Mouse (Mus musculus): Measurements from ENCODE around the gene Smr2.
"Not testable (repeated sequence)": the region's sequence is repeated elsewhere in the genome, so short reads cannot be mapped to it uniquely, and the experiment has no call there.

Smr2 gene

GRCm38 (mm10) chr5:88086256-88086655, at the start of gene Smr2:
Gene Smr2, plus strand, starts transcription at chr5:88086556.
- not testable (repeated sequence) for DNase-seq

GRCm38 (mm10) chr5:88111430-88111829, 25.1 kb downstream of the Smr2 start, which contains the start of gene Gm11116:
Gene Gm11116, minus strand, starts transcription at chr5:88111530.
- no peak for DNase-seq

- no peak for DNase-seq
These were observed 67.6 kb downstream of the Smr2 start, which contains the start of gene Gm11115 for GRCm38 (mm10) chr5:88153999-88154398. Gene Gm11115, minus strand, starts transcription at chr5:88154099.
